Mouse (Mus musculus) C2C12 (cell line): Measurements from ENCODE around the gene Pdia3. TPM values are rescaled to one million over a fixed set of nuclear protein-coding genes. Genes with fewer than 3 reads are reported as not detected.

Experiments used
- H3K27me3 ChIP-seq: one replicate; pipeline ENCODE4 v1.6.1; 2011; ENCODE audit not compliant: control insufficient read depth, insufficient read depth, insufficient read length
- H3K36me3 ChIP-seq: one replicate; pipeline ENCODE4 v1.6.1; 2011; ENCODE audit not compliant: control insufficient read depth, insufficient read depth
- H3K4me3 ChIP-seq: one replicate; pipeline ENCODE4 v1.5.1; 2011; ENCODE audit warnings: mild to moderate bottlenecking, control low read depth; ENCODE audit not compliant: poor library complexity, insufficient read depth, severe bottlenecking
- H3K79me2 ChIP-seq: one replicate; pipeline ENCODE4 v1.6.1; 2011; ENCODE audit not compliant: control insufficient read depth, insufficient read depth
- H3K79me3 ChIP-seq: one replicate; pipeline ENCODE4 v1.6.1; 2011; ENCODE audit warnings: low read depth, control low read depth
- H3ac ChIP-seq: one replicate; pipeline ENCODE3; 2011; ENCODE audit warnings: low read depth; ENCODE audit not compliant: control insufficient read depth, insufficient read length
- CEBPB ChIP-seq: IDR thresholded peaks from one replicate; pipeline ENCODE4 v1.6.1; 2011; ENCODE audit warnings: low read depth, mild to moderate bottlenecking, control low read depth, moderate library complexity
- CTCF ChIP-seq: IDR thresholded peaks from one replicate; pipeline ENCODE4 v1.5.1; 2011; ENCODE audit not compliant: control insufficient read depth, insufficient read depth, insufficient read length
- FOSL1 ChIP-seq: IDR thresholded peaks from one replicate; pipeline ENCODE4 v1.8.0; 2011; ENCODE audit warnings: mild to moderate bottlenecking, low read length; ENCODE audit not compliant: poor library complexity, insufficient read depth, severe bottlenecking
- MAX ChIP-seq: IDR thresholded peaks from one replicate; pipeline ENCODE4 v1.6.1; 2011; ENCODE audit warnings: mild to moderate bottlenecking, control low read depth
- MYOD1 ChIP-seq: IDR thresholded peaks from one replicate; pipeline ENCODE4 v1.6.1; 2011; ENCODE audit warnings: low read depth; ENCODE audit not compliant: control insufficient read depth, insufficient read length
- MYOG ChIP-seq: IDR thresholded peaks from one replicate; pipeline ENCODE4 v1.6.1; 2011; ENCODE audit not compliant: control insufficient read depth, insufficient read length; ENCODE audit errors: extremely low read depth
- USF1 ChIP-seq: IDR thresholded peaks from one replicate; pipeline ENCODE4 v1.6.1; 2011; ENCODE audit warnings: low read depth, mild to moderate bottlenecking, control low read depth, moderate library complexity
- polyA plus RNA-seq: library from polyadenylated mRNA; unstranded; fragments of >200 nt; fragmentation: generic; extraction: Trizol; gene quantifications from one replicate; pipeline ENCODE4 v1.2.1, GENCODE M21; 2012; ENCODE audit warnings: missing spikeins

Pdia3 gene
- polyA plus RNA-seq, 1 experiment: 214 TPM

GRCm38 (mm10) chr2:121415591-121415990, 2.0 kb downstream of the Pdia3 start:
- Histone ChIP-seq H3K79me2 (peaks cover 82% of the 10 kb centered on the region), H3K36me3 (peaks cover 52% of the 10 kb centered on the region), H3K79me3 (peaks cover 61% of the 10 kb centered on the region), H3K27me3 (no peaks in the 10 kb centered on the region), H3K4me3 (peak overlapping the region; percentile 95), H3ac (no peak overlapping the region)
- TF ChIP-seq MYOD1 (no peak), USF1 (no peak), MYOG (no peak), FOSL1 (no peak), MAX (no peak), CEBPB (no peak), CTCF (no peak)

GRCm38 (mm10) chr2:121416356-121416755, 2.8 kb downstream of the Pdia3 start:
- no peaks in the 10 kb centered on the region for H3K27me3 ChIP-seq
- no peak overlapping the region for H3K4me3 ChIP-seq
- TF ChIP-seq CEBPB (no peak), CTCF (no peak), USF1 (no peak), MYOD1 (no peak), MYOG (no peak), FOSL1 (no peak), MAX (no peak)
- peaks cover 63% of the 10 kb centered on the region for H3K79me3 ChIP-seq
- H3ac ChIP-seq: no peak overlapping the region
- peaks cover 90% of the 10 kb centered on the region for H3K79me2 ChIP-seq
- peaks cover 57% of the 10 kb centered on the region for H3K36me3 ChIP-seq

GRCm38 (mm10) chr2:121418476-121418875, 4.9 kb downstream of the Pdia3 start:
- Histone ChIP-seq H3K36me3 (peaks cover 77% of the 10 kb centered on the region), H3ac (no peak overlapping the region)

GRCm38 (mm10) chr2:121423166-121423565, 9.6 kb downstream of the Pdia3 start:
- H3K79me2 ChIP-seq: peaks cover 56% of the 10 kb centered on the region
- TF ChIP-seq MYOD1 (no peak), CTCF (no peak), FOSL1 (no peak), USF1 (no peak), CEBPB (no peak), MYOG (no peak)
- no peaks in the 10 kb centered on the region for H3K27me3 ChIP-seq
- peaks cover 80% of the 10 kb centered on the region for H3K36me3 ChIP-seq
- H3K79me3 ChIP-seq: peaks cover 37% of the 10 kb centered on the region
- H3K4me3 ChIP-seq: no peak overlapping the region
- H3ac ChIP-seq: no peak overlapping the region

More at GRCm38 (mm10) chr2:121418476-121418875, 4.9 kb downstream of the Pdia3 start:
- peaks cover 68% of the 10 kb centered on the region for H3K79me3 ChIP-seq
- TF ChIP-seq MYOG: no peak
- no peak for TF ChIP-seq CEBPB
- no peak for TF ChIP-seq MYOD1
- no peak for TF ChIP-seq USF1
- TF ChIP-seq MAX: no peak
- H3K27me3 ChIP-seq: no peaks in the 10 kb centered on the region
- peaks cover 97% of the 10 kb centered on the region for H3K79me2 ChIP-seq
- no peak overlapping the region for H3K4me3 ChIP-seq

- H3K36me3 ChIP-seq: peaks cover 85% of the 10 kb centered on the region
- H3ac ChIP-seq: no peak overlapping the region
- peaks cover 29% of the 10 kb centered on the region for H3K79me2 ChIP-seq
- H3K79me3 ChIP-seq: peaks cover 18% of the 10 kb centered on the region
- no peak overlapping the region for H3K4me3 ChIP-seq
- no peaks in the 10 kb centered on the region for H3K27me3 ChIP-seq
- no peak for TF ChIP-seq MAX
Observed at GRCm38 (mm10) chr2:121425890-121426289, 12.3 kb downstream of the Pdia3 start.

GRCm38 (mm10) chr2:121434854-121435253, 21.3 kb downstream of the Pdia3 start:
- H3K79me3 ChIP-seq: no peaks in the 10 kb centered on the region
- H3K27me3 ChIP-seq: no peaks in the 10 kb centered on the region
- peaks cover 93% of the 10 kb centered on the region for H3K36me3 ChIP-seq
- no peak overlapping the region for H3K4me3 ChIP-seq
- H3ac ChIP-seq: no peak overlapping the region
- TF ChIP-seq MYOD1 (no peak), MAX (no peak), USF1 (no peak), CTCF (no peak), CEBPB (no peak), MYOG (no peak), FOSL1 (no peak)
- H3K79me2 ChIP-seq: peaks cover 4% of the 10 kb centered on the region
